Mouse (Mus musculus) liver, embryonic 14.5 days (tissue): ENCODE measurements around the gene Rragd.

Experiments used
- CTCF ChIP-seq: IDR thresholded peaks from 2 replicates; pipeline ENCODE4 v1.5.1; 2016; ENCODE audit warnings: antibody characterized with exemption, low read depth, control low read depth
- EP300 ChIP-seq: IDR thresholded peaks from 2 replicates; pipeline ENCODE4 v1.6.1; 2016; ENCODE audit warnings: antibody characterized with exemption, low read depth

DNA sequence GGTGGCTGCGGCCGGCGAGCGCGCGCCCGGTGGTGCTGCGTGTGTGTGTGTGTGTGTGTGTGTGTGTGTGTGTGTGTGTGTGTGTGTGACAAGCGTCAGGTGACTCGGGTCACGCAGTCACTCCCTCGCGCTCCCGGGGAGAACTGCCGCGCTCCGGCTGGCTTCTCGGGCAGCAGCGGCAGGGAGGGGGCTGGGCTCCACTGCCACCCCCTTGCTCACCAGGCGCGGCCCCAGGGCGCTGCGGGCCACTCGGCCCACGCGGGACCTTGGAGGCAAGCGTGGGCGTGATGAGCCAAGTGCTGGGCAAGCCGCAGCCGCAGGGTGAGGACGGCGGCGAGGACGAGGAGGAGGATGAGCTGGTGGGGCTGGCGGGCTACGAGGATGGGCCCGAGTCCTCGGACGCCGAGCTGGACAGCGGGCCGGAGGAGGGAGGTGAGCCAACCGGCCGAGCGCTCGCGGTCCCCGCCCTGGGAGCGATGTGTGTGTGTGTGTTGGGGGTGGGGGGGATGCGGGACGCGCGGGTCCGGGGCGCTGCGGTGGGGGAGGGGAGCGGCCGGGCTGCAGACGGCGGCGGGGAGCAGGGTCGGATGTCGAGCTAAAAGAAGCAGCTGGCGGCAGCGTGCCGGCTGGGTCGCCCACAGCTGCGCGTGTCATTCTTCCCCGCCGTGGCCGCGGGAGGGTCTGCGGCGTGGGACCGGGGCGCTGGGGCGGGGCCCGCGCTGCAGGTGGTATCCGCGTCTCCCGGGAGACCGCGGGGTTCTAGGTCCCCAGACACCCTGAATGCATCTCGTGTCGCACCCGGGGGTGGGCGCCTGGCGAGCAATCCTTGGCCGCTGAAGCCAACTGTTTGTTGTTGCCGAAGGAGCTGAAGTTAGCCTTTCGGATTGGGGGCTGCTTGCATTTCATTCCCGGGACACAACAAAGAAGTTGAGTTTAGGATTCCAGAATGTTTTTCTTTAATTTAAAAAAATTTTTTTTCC lies 629 bp downstream of the Rragd start:
- TF ChIP-seq CTCF (no peak), EP300 (no peak)
